In the genomic region with DNA sequence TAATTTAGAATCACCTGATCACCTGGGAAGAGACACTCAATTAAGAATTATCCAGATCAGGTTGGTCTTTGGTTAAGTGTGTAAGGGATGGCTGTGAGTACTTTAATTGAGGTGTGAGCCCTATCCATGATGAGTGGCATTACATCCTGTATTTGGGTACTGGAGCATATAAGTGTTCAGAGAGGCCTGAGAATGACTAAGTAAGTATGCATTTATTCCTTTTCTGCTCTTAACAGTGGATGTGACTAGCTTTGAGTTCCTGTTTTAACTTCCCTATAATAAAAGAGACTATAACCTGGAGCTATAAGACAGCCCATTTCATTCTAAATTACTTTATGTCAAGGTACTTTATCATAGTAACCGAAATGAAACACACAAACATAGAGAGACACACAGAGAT, we compare ENCODE assay signal across 21 mouse cellular contexts.
DNase-seq lines count a peak whose midpoint lies in the region; ATAC-seq lines count a peak whose summit lies in the region.
"Had no signal": no experiment of that assay in that cellular context is flagged by ENCODE, and none has a peak within 500 bp of the region (broad histone marks: within the 10 kb centered on the region; RNA-seq: fewer than 3 reads in every experiment).

No protein-coding gene starts in this region.

- no peaks in the 10 kb centered on the region for H3K36me3 ChIP-seq in midbrain, embryonic 15.5 days (replicated peaks)
- H3K36me3 ChIP-seq: G1E had no signal

- WGBS in midbrain, embryonic 15.5 days = 97% methylated on average over 1 of the region's 1 CpGs

- H3K9ac ChIP-seq in midbrain, embryonic 15.5 days = no peak overlapping the region

- H3K4me3 ChIP-seq in midbrain, embryonic 15.5 days = no peak overlapping the region

- no peaks in the 10 kb centered on the region for H3K9me3 ChIP-seq in midbrain, embryonic 15.5 days

- DNase-seq in lung, postnatal 10 days = no peak
- no peak for DNase-seq in heart, postnatal 14 days
- DNase-seq: adrenal gland, adult 2 months; adrenal gland, adult 8-10 months; adrenal gland, postnatal 10 days; adrenal gland, postnatal 14 days; adrenal gland, postnatal 25 days; adrenal gland, postnatal 36 days; B cell, adult 2 months; cerebellum, adult 11 months; cerebellum, adult 11-12 months; cerebellum, adult 18-20 months had no signal

- no peaks in the 10 kb centered on the region for H3K27me3 ChIP-seq in midbrain, embryonic 15.5 days (replicated peaks)
- H3K27me3 ChIP-seq: CH12.LX, Patski had no signal

- no peaks in the 10 kb centered on the region for H3K4me1 ChIP-seq in midbrain, embryonic 15.5 days

- no peak overlapping the region for H3K27ac ChIP-seq in midbrain, embryonic 15.5 days

- no peak overlapping the region for H3K4me2 ChIP-seq in midbrain, embryonic 15.5 days

- ATAC-seq in granulocyte monocyte progenitor cell, adult 5-6 weeks (replicated peaks; ENCODE audit: poor library complexity, severe bottlenecking) = peak; percentile 40; the same call in 1 of the 2 replicates
- peak; percentile 57 for ATAC-seq in megakaryocyte, adult 5-6 weeks (ENCODE audit: poor library complexity, severe bottlenecking)
- ATAC-seq in monocyte, adult 5-6 weeks (replicated peaks; ENCODE audit: insufficient number of reproducible peaks, low FRiP score, low TSS enrichment, poor library complexity, severe bottlenecking) = peak; percentile 88
- no peak for ATAC-seq in midbrain, embryonic 15.5 days (replicated peaks)
- ATAC-seq: activated CD4-positive, CD25-positive, alpha-beta regulatory T cell, adult 4 months; CD4-positive, CD25-positive, alpha-beta regulatory T cell, adult 4 months; Patski had no signal

- intact Hi-C loops in heart, postnatal 14 days (cut with DNase I) = no loop called here
